Mouse (Mus musculus) heart, embryonic 12.5 days (tissue): ENCODE measurements around the gene Pom121l2. TPM values are rescaled to one million over a fixed set of nuclear protein-coding genes. Genes with fewer than 3 reads are reported as not detected.

ENCODE experiments used
- ATAC-seq: fragments of 200-750 bp; cut with Nextera tagmentation; 2 replicates; pipeline ENCODE4 v1.8.0; 2017; ENCODE audit warnings: moderate TSS enrichment, moderate library complexity; ENCODE audit not compliant: insufficient number of reproducible peaks, low FRiP score
- H3K27ac ChIP-seq: fragments of 300-500 bp; sonication (generic); 2 replicates; pipeline ENCODE4 v1.5.1; 2016; ENCODE audit warnings: mild to moderate bottlenecking, moderate library complexity; ENCODE audit not compliant: poor library complexity, severe bottlenecking
- H3K27me3 ChIP-seq: fragments of 300-500 bp; sonication (generic); replicated peaks from 2 replicates; pipeline ENCODE4 v1.6.1; 2016; ENCODE audit warnings: mild to moderate bottlenecking, moderate library complexity
- H3K36me3 ChIP-seq: fragments of 300-500 bp; sonication (generic); 2 replicates; pipeline ENCODE4 v1.6.1; 2016; ENCODE audit warnings: mild to moderate bottlenecking, moderate library complexity
- H3K4me1 ChIP-seq: fragments of 300-500 bp; sonication (generic); replicated peaks from 2 replicates; pipeline ENCODE4 v1.6.1; 2016; ENCODE audit warnings: mild to moderate bottlenecking
- H3K4me2 ChIP-seq: fragments of 300-500 bp; sonication (generic); 2 replicates; pipeline ENCODE4 v1.6.1; 2016; ENCODE audit warnings: mild to moderate bottlenecking, moderate library complexity
- H3K4me3 ChIP-seq: fragments of 300-500 bp; sonication (generic); 2 replicates; pipeline ENCODE4 v1.5.1; 2016; ENCODE audit warnings: mild to moderate bottlenecking
- H3K9ac ChIP-seq: fragments of 300-500 bp; sonication (generic); 2 replicates; pipeline ENCODE4 v1.6.1; 2016; ENCODE audit warnings: mild to moderate bottlenecking, moderate library complexity
- H3K9me3 ChIP-seq: fragments of 300-500 bp; sonication (generic); replicated peaks from 2 replicates; pipeline ENCODE4 v1.6.1; 2016; ENCODE audit warnings: mild to moderate bottlenecking, moderate library complexity
- WGBS: fragments of 180-500 bp; shearing (Covaris S2); methylation state at CpG from one replicate; pipeline ENCODE4 v1.1.7; 2016; 5-methylcytosine and 5-hydroxymethylcytosine counted together
- polyA plus RNA-seq: library from polyadenylated mRNA; unstranded; fragments of >200 nt; fragmentation: Nextera tagmentation; extraction: Ambion mirVana; gene quantifications from 2 replicates; pipeline ENCODE4 v1.2.1, GENCODE M21; 2016

Pom121l2 gene
- polyA plus RNA-seq, 1 experiment from 2014 or later: 0.14 TPM

- Histone ChIP-seq H3K4me2 (peak within 1 kb of the TSS; percentile 79), H3K27me3 (no peaks in the 10 kb centered on the region), H3K9ac (peak within 1 kb of the TSS; percentile 85), H3K9me3 (no peaks in the 10 kb centered on the region), H3K36me3 (peaks cover 13% of the 10 kb centered on the region), H3K4me3 (peak within 1 kb of the TSS; percentile 85), H3K4me1 (0 out of 2 replicates have a peak, but pooled peaks cover 4% of the 10 kb centered on the region), H3K27ac (peak within 1 kb of the TSS; percentile 50)
- WGBS: under 1% methylated on average over 50 of the region's 50 CpGs
- ATAC-seq: peak; percentile 88
Observed at GRCm38 (mm10) chr13:21944926-21945740, 35.9 kb upstream of the Pom121l2 start, which contains the start of gene Zfp184. Zfp184 (plus strand) TSS chr13:21945094.

- Histone ChIP-seq H3K27me3 (no peaks in the 10 kb centered on the region), H3K9me3 (0 out of 2 replicates have a peak, but pooled peaks cover 3% of the 10 kb centered on the region), H3K4me1 (no peaks in the 10 kb centered on the region), H3K9ac (no peak overlapping the region), H3K36me3 (no peaks in the 10 kb centered on the region), H3K4me2 (no peak overlapping the region), H3K27ac (no peak overlapping the region), H3K4me3 (no peak overlapping the region)
- 42% methylated on average over 1 of the region's 1 CpGs for WGBS
- no peak for ATAC-seq
Observed at GRCm38 (mm10) chr13:21969269-21969668, 11.7 kb upstream of the Pom121l2 start.

- no peak for ATAC-seq
- WGBS: 26% methylated on average over 2 of the region's 2 CpGs
- no peak overlapping the region for H3K4me2 ChIP-seq
- no peak overlapping the region for H3K4me3 ChIP-seq
- H3K36me3 ChIP-seq: no peaks in the 10 kb centered on the region
- no peak overlapping the region for H3K9ac ChIP-seq
- 0 out of 2 replicates have a peak, but pooled peaks cover 3% of the 10 kb centered on the region for H3K9me3 ChIP-seq
- no peaks in the 10 kb centered on the region for H3K4me1 ChIP-seq
- H3K27ac ChIP-seq: no peak overlapping the region
- H3K27me3 ChIP-seq: no peaks in the 10 kb centered on the region
Observed at GRCm38 (mm10) chr13:21969816-21970215, 11.2 kb upstream of the Pom121l2 start.

GRCm38 (mm10) chr13:21971641-21972040 is 9.4 kb upstream of the Pom121l2 start:
- no peaks in the 10 kb centered on the region for H3K36me3 ChIP-seq
- H3K27ac ChIP-seq: no peak overlapping the region
- 32% methylated on average over 3 of the region's 3 CpGs for WGBS
- no peak for ATAC-seq
- H3K9me3 ChIP-seq: 0 out of 2 replicates have a peak, but pooled peaks cover 3% of the 10 kb centered on the region
- H3K4me1 ChIP-seq: no peaks in the 10 kb centered on the region
- H3K9ac ChIP-seq: no peak overlapping the region
- no peak overlapping the region for H3K4me2 ChIP-seq
- no peaks in the 10 kb centered on the region for H3K27me3 ChIP-seq
- H3K4me3 ChIP-seq: no peak overlapping the region

- Histone ChIP-seq H3K4me3 (peak overlapping the region; percentile 63), H3K27ac (peak overlapping the region; percentile 79), H3K27me3 (peaks cover 10% of the 10 kb centered on the region), H3K36me3 (no peaks in the 10 kb centered on the region), H3K9ac (peak overlapping the region; percentile 74), H3K4me2 (peak overlapping the region; percentile 51), H3K9me3 (no peaks in the 10 kb centered on the region), H3K4me1 (no peaks in the 10 kb centered on the region)
- ATAC-seq: peak; percentile 84
- WGBS: under 1% methylated on average over 23 of the region's 23 CpGs
Observed at GRCm38 (mm10) chr13:21974221-21974725, 6.7 kb upstream of the Pom121l2 start.

GRCm38 (mm10) chr13:21974726-21975473 is 6.1 kb upstream of the Pom121l2 start:
- peak overlapping the region; percentile 51 for H3K4me2 ChIP-seq
- H3K27ac ChIP-seq: peak overlapping the region; percentile 79
- H3K9me3 ChIP-seq: no peaks in the 10 kb centered on the region
- H3K9ac ChIP-seq: peak overlapping the region; percentile 74
- WGBS: 4% methylated on average over 20 of the region's 20 CpGs
- H3K4me3 ChIP-seq: peak overlapping the region; percentile 63
- H3K4me1 ChIP-seq: no peaks in the 10 kb centered on the region
- no peaks in the 10 kb centered on the region for H3K36me3 ChIP-seq
- peaks cover 14% of the 10 kb centered on the region for H3K27me3 ChIP-seq
- peak; percentile 94 for ATAC-seq

- 3% methylated on average over 17 of the region's 17 CpGs for WGBS
- ATAC-seq: peak; percentile 29; the same call in 1 of the 2 replicates
- peaks cover 7% of the 10 kb centered on the region; the same call in 1 of the 2 replicates for H3K4me1 ChIP-seq
- no peak overlapping the region for H3K27ac ChIP-seq
- H3K4me2 ChIP-seq: peak overlapping the region; percentile 94
- H3K4me3 ChIP-seq: peak overlapping the region; percentile 61
- peaks cover 81% of the 10 kb centered on the region for H3K27me3 ChIP-seq
- H3K9me3 ChIP-seq: no peaks in the 10 kb centered on the region
- H3K36me3 ChIP-seq: no peaks in the 10 kb centered on the region
- peak overlapping the region; percentile 73 for H3K9ac ChIP-seq
Observed at GRCm38 (mm10) chr13:21981803-21982193, 804 bp downstream of the Pom121l2 start.

- 76% methylated on average over 2 of the region's 2 CpGs for WGBS
- Histone ChIP-seq H3K9ac (no peak overlapping the region), H3K4me3 (no peak overlapping the region), H3K4me1 (peaks cover 7% of the 10 kb centered on the region; the same call in 1 of the 2 replicates), H3K4me2 (no peak overlapping the region), H3K27me3 (peaks cover 71% of the 10 kb centered on the region), H3K9me3 (no peaks in the 10 kb centered on the region), H3K36me3 (no peaks in the 10 kb centered on the region), H3K27ac (no peak overlapping the region)
- no peak for ATAC-seq
Observed at GRCm38 (mm10) chr13:21984486-21984885, 3.5 kb downstream of the Pom121l2 start.

- WGBS: 64% methylated on average over 5 of the region's 5 CpGs
- H3K9me3 ChIP-seq: 0 out of 2 replicates have a peak, but pooled peaks cover 7% of the 10 kb centered on the region
- H3K36me3 ChIP-seq: no peaks in the 10 kb centered on the region
- H3K27me3 ChIP-seq: peaks cover 9% of the 10 kb centered on the region
- no peak for ATAC-seq
- H3K4me1 ChIP-seq: peaks cover 6% of the 10 kb centered on the region; the same call in 1 of the 2 replicates
- no peak overlapping the region for H3K9ac ChIP-seq
- H3K4me2 ChIP-seq: no peak overlapping the region
- no peak overlapping the region for H3K27ac ChIP-seq
- H3K4me3 ChIP-seq: no peak overlapping the region
Observed at GRCm38 (mm10) chr13:21992550-21992949, 11.6 kb downstream of the Pom121l2 start.

- Histone ChIP-seq H3K27me3 (peaks cover 25% of the 10 kb centered on the region), H3K36me3 (no peaks in the 10 kb centered on the region), H3K4me1 (peaks cover 6% of the 10 kb centered on the region; the same call in 1 of the 2 replicates), H3K4me3 (peak overlapping the region; percentile 32), H3K27ac (no peak overlapping the region), H3K4me2 (peak overlapping the region; percentile 56), H3K9me3 (0 out of 2 replicates have a peak, but pooled peaks cover 7% of the 10 kb centered on the region), H3K9ac (no peak overlapping the region)
- no peak for ATAC-seq
- WGBS: 1% methylated on average over 22 of the region's 22 CpGs
Observed at GRCm38 (mm10) chr13:21993957-21994738, 13.2 kb downstream of the Pom121l2 start.
